In genomic region chr1:135636111-135636511, GRCm38 (mm10) we compare ENCODE assay signal across 14 mouse cellular contexts. TPM values are rescaled to one million over a fixed set of nuclear protein-coding genes. Genes with fewer than 3 reads are reported as not detected.
DNase-seq lines count a peak whose midpoint lies in the region; ATAC-seq and TF ChIP-seq lines count a peak whose summit lies in the region.
"Had no signal": no experiment of that assay in that cellular context is flagged by ENCODE, and none has a peak within 500 bp of the region (broad histone marks: within the 10 kb centered on the region; RNA-seq: fewer than 3 reads in every experiment).

No protein-coding gene starts in this region.

- H3K4me2 ChIP-seq in heart, embryonic 13.5 days = no peak overlapping the region
- no peak overlapping the region for H3K4me2 ChIP-seq in heart, embryonic 11.5 days
- H3K4me2 ChIP-seq in midbrain, embryonic 14.5 days (ENCODE audit: low read length) = no peak overlapping the region
- no peak overlapping the region for H3K4me2 ChIP-seq in liver, embryonic 11.5 days
- H3K4me2 ChIP-seq: intestine, embryonic 15.5 days; limb, embryonic 13.5 days; stomach, embryonic 15.5 days had no signal

- peak; percentile 35 for DNase-seq in brain, adult 2 months (ENCODE audit: low read depth, low spot score)
- DNase-seq in midbrain, embryonic 14.5 days = peak; percentile 38
- no peak for DNase-seq in liver
- DNase-seq in liver, embryonic 11.5 days (ENCODE audit: low spot score) = no peak
- DNase-seq: adrenal gland, postnatal 25 days; kidney, postnatal 25 days; lung, postnatal 10 days; thymus, postnatal 36 days had no signal

- H3K79me2 ChIP-seq in C2C12 (ENCODE audit: control insufficient read depth, insufficient read depth) = peaks cover 82% of the 10 kb centered on the region

- no peak for ATAC-seq in heart, embryonic 13.5 days (ENCODE audit: extremely low read depth, insufficient number of reproducible peaks, low FRiP score, low TSS enrichment)
- no peak for ATAC-seq in heart, embryonic 11.5 days (replicated peaks; ENCODE audit: insufficient number of reproducible peaks, low FRiP score, low TSS enrichment)
- no peak; the same call in 1 of the 2 replicates for ATAC-seq in midbrain, embryonic 14.5 days (ENCODE audit: low FRiP score, low TSS enrichment)
- ATAC-seq in liver, embryonic 11.5 days (replicated peaks; ENCODE audit: low FRiP score) = no peak
- ATAC-seq: intestine, embryonic 15.5 days had no signal

- peaks cover 33% of the 10 kb centered on the region for H3K79me3 ChIP-seq in C2C12 (ENCODE audit: low read depth)

- H3K4me3 ChIP-seq in heart, embryonic 13.5 days = no peak overlapping the region
- no peak overlapping the region for H3K4me3 ChIP-seq in heart, embryonic 11.5 days (ENCODE audit: low read depth, low read length)
- no peak overlapping the region for H3K4me3 ChIP-seq in C2C12 (ENCODE audit: insufficient read depth, poor library complexity, severe bottlenecking)
- no peak overlapping the region for H3K4me3 ChIP-seq in midbrain, embryonic 14.5 days (replicated peaks; ENCODE audit: low read depth, low read length)
- H3K4me3 ChIP-seq in liver, embryonic 11.5 days (ENCODE audit: low read depth, low read length) = no peak overlapping the region
- H3K4me3 ChIP-seq: intestine, embryonic 15.5 days; limb, embryonic 13.5 days; stomach, embryonic 15.5 days had no signal

- H3K27ac ChIP-seq in heart, embryonic 13.5 days (replicated peaks) = peak overlapping the region; percentile 61; the same call in 1 of the 2 replicates
- no peak overlapping the region for H3K27ac ChIP-seq in heart, embryonic 11.5 days (ENCODE audit: low read depth, low read length)
- H3K27ac ChIP-seq in midbrain, embryonic 14.5 days (replicated peaks; ENCODE audit: low read depth, low read length) = no peak overlapping the region; the same call in 1 of the 2 replicates
- H3K27ac ChIP-seq in liver, embryonic 11.5 days (ENCODE audit: low read depth, low read length) = no peak overlapping the region
- H3K27ac ChIP-seq: intestine, embryonic 15.5 days; limb, embryonic 13.5 days; stomach, embryonic 15.5 days had no signal

- 54% methylated on average over 6 of the region's 6 CpGs for WGBS in heart, embryonic 13.5 days
- WGBS in heart, embryonic 11.5 days (ENCODE audit: insufficient replicate concordance) = 45% methylated on average over 6 of the region's 6 CpGs
- WGBS in midbrain, embryonic 14.5 days = 23% methylated on average over 6 of the region's 6 CpGs
- 68% methylated on average over 6 of the region's 6 CpGs for WGBS in liver, embryonic 11.5 days

- no peak overlapping the region for H3ac ChIP-seq in C2C12 (ENCODE audit: control insufficient read depth, insufficient read length, low read depth)

- no peak overlapping the region for H3K9ac ChIP-seq in heart, embryonic 13.5 days
- no peak overlapping the region for H3K9ac ChIP-seq in heart, embryonic 11.5 days (ENCODE audit: low read depth, low read length)
- H3K9ac ChIP-seq in midbrain, embryonic 14.5 days (replicated peaks; ENCODE audit: low read length) = no peak overlapping the region
- H3K9ac ChIP-seq in liver, embryonic 11.5 days (ENCODE audit: low read depth, low read length) = no peak overlapping the region
- H3K9ac ChIP-seq: intestine, embryonic 15.5 days; limb, embryonic 13.5 days; stomach, embryonic 15.5 days had no signal

- no peaks in the 10 kb centered on the region for H3K36me3 ChIP-seq in heart, embryonic 13.5 days
- H3K36me3 ChIP-seq in heart, embryonic 11.5 days (ENCODE audit: control insufficient read depth, insufficient read depth, low read length) = no peaks in the 10 kb centered on the region
- H3K36me3 ChIP-seq in C2C12 (ENCODE audit: control insufficient read depth, insufficient read depth) = peaks cover 9% of the 10 kb centered on the region
- no peaks in the 10 kb centered on the region for H3K36me3 ChIP-seq in midbrain, embryonic 14.5 days (ENCODE audit: control insufficient read depth, insufficient read depth, low read length)
- H3K36me3 ChIP-seq in liver, embryonic 11.5 days (ENCODE audit: control insufficient read depth, insufficient read depth, low read length) = no peaks in the 10 kb centered on the region
- H3K36me3 ChIP-seq: intestine, embryonic 15.5 days; limb, embryonic 13.5 days; stomach, embryonic 15.5 days had no signal

- H3K27me3 ChIP-seq in heart, embryonic 13.5 days (replicated peaks) = no peaks in the 10 kb centered on the region
- H3K27me3 ChIP-seq in heart, embryonic 11.5 days (ENCODE audit: control insufficient read depth, insufficient read depth, low read length) = no peaks in the 10 kb centered on the region
- H3K27me3 ChIP-seq in C2C12 (ENCODE audit: control insufficient read depth, insufficient read depth, insufficient read length) = no peaks in the 10 kb centered on the region
- H3K27me3 ChIP-seq in midbrain, embryonic 14.5 days (ENCODE audit: control insufficient read depth, insufficient read depth, low read length) = no peaks in the 10 kb centered on the region
- H3K27me3 ChIP-seq in liver, embryonic 11.5 days (replicated peaks; ENCODE audit: control insufficient read depth, insufficient read depth, low read length) = no peaks in the 10 kb centered on the region
- H3K27me3 ChIP-seq: intestine, embryonic 15.5 days; limb, embryonic 13.5 days; stomach, embryonic 15.5 days had no signal

- no peaks in the 10 kb centered on the region for H3K9me3 ChIP-seq in heart, embryonic 13.5 days
- no peaks in the 10 kb centered on the region for H3K9me3 ChIP-seq in heart, embryonic 11.5 days (replicated peaks; ENCODE audit: control insufficient read depth, low read length)
- no peaks in the 10 kb centered on the region for H3K9me3 ChIP-seq in midbrain, embryonic 14.5 days (ENCODE audit: control insufficient read depth, low read length)
- no peaks in the 10 kb centered on the region for H3K9me3 ChIP-seq in liver, embryonic 11.5 days (ENCODE audit: control insufficient read depth, low read length)
- H3K9me3 ChIP-seq: intestine, embryonic 15.5 days; limb, embryonic 13.5 days; stomach, embryonic 15.5 days had no signal

- no peak for TF ChIP-seq CTCF in C2C12 (IDR thresholded peaks at IDR 0.05; ENCODE audit: control insufficient read depth, insufficient read depth, insufficient read length)

- peaks cover 52% of the 10 kb centered on the region for H3K4me1 ChIP-seq in heart, embryonic 13.5 days
- H3K4me1 ChIP-seq in heart, embryonic 11.5 days (ENCODE audit: control insufficient read depth, insufficient read depth, low read length) = peaks cover 43% of the 10 kb centered on the region
- peaks cover 20% of the 10 kb centered on the region for H3K4me1 ChIP-seq in midbrain, embryonic 14.5 days (ENCODE audit: control insufficient read depth, insufficient read depth, low read length)
- H3K4me1 ChIP-seq in liver, embryonic 11.5 days (replicated peaks; ENCODE audit: control insufficient read depth, insufficient read depth, low read length) = peaks cover 12% of the 10 kb centered on the region

TF ChIP-seq in C2C12, 6 proteins besides CTCF, POLR2A, EP300 and RAD21:
- TF ChIP-seq MYOD1 (IDR thresholded peaks at IDR 0.05; ENCODE audit: control insufficient read depth, insufficient read length, low read depth) = no peak
- TF ChIP-seq FOSL1 (IDR thresholded peaks at IDR 0.05; ENCODE audit: insufficient read depth, low read length, poor library complexity, severe bottlenecking) = peak; percentile 23

RNA-seq across cellular contexts. Expression of gene Nav1, which starts 29.0 kb away (rescaled TPM):
- polyA plus RNA-seq in heart, embryonic 13.5 days (2015; fragmentation: Nextera tagmentation; extraction: Ambion mirVana) = 24.6 and 25.6 TPM in 2 replicates
- polyA plus RNA-seq in heart, embryonic 11.5 days (2014; fragmentation: Nextera tagmentation; extraction: Ambion mirVana) = 25.2 and 30.8 TPM in 2 replicates
- 22.2 TPM for polyA plus RNA-seq in C2C12 (2012; fragmentation: generic; extraction: Trizol)
- 48.2 and 56.3 TPM in 2 replicates for polyA plus RNA-seq in midbrain, embryonic 14.5 days (2014; fragmentation: Nextera tagmentation; extraction: Ambion mirVana)
- polyA plus RNA-seq in liver, embryonic 11.5 days (2014; fragmentation: Nextera tagmentation; extraction: Ambion mirVana) = 8.8 and 8.9 TPM in 2 replicates

Comparison
In these comparisons a context has a peak if more than half of its experiments do, and no peak if none do; other contexts are left out.
1. DNase-seq: peak in brain, adult 2 months (single experiment) and midbrain, embryonic 14.5 days (single experiment); none in liver (single experiment) and liver, embryonic 11.5 days (single experiment).